Mouse (Mus musculus) kidney, adult 2 months (tissue): ENCODE measurements around the gene Ldlrap1.

ENCODE experiments used
- CTCF ChIP-seq: fragments of 200-500 bp; conservative IDR thresholded peaks from 2 replicates; pipeline ENCODE4 v1.5.1; 2011; ENCODE audit warnings: low read depth, mild to moderate bottlenecking, control low read depth, low read length, moderate library complexity, mixed read lengths; ENCODE audit not compliant: insufficient read depth, insufficient read length
- POLR2A ChIP-seq: fragments of 200-500 bp; IDR thresholded peaks from one replicate; pipeline ENCODE4 v1.6.1; 2011; ENCODE audit warnings: low read depth, low read length, control low read depth

- no peak for TF ChIP-seq CTCF
- TF ChIP-seq POLR2A = no peak
Measured at GRCm38 (mm10) chr4:134802765-134803164, 34.9 kb upstream of the Ldlrap1 start.
